Mouse (Mus musculus): ENCODE results near the gene Cd151. TPM values are rescaled to one million over a fixed set of nuclear protein-coding genes. Genes with fewer than 3 reads are reported as not detected.

Cd151 gene
- total RNA-seq (2014; rRNA removed) (46.4 and 52.9 TPM in 2 replicates), polyA plus RNA-seq (2015; fragmentation: Nextera tagmentation; extraction: Ambion mirVana) (13.6 and 15.0 TPM in 2 replicates)

- peak within 1 kb of the TSS; percentile 64 for H3K9ac ChIP-seq (replicated peaks; ENCODE audit: low read length, poor library complexity, severe bottlenecking)
- ATAC-seq (ENCODE audit: low FRiP score), result peak; percentile 45
- WGBS, result 2% methylated on average over 52 of the region's 52 CpGs
- H3K9me3 ChIP-seq (ENCODE audit: low read length), result no peaks in the 10 kb centered on the region
- peak within 1 kb of the TSS; percentile 49 for H3K4me3 ChIP-seq (ENCODE audit: low read depth, low read length)
- H3K27me3 ChIP-seq (ENCODE audit: insufficient read depth, low read length), result peaks cover 33% of the 10 kb centered on the region
- peaks cover 26% of the 10 kb centered on the region for H3K4me1 ChIP-seq (ENCODE audit: insufficient read depth, low read length)
- DNase-seq (ENCODE audit: low spot score), result peak; percentile 65
- peaks cover 18% of the 10 kb centered on the region for H3K36me3 ChIP-seq (ENCODE audit: insufficient read depth, low read length)
- peak within 1 kb of the TSS; percentile 80 for H3K27ac ChIP-seq (ENCODE audit: low read depth, low read length)
- TF ChIP-seq CTCF (IDR thresholded peaks at IDR 0.05), result no peak
- H3K4me2 ChIP-seq (ENCODE audit: low read depth, low read length, poor library complexity, severe bottlenecking), result peak within 1 kb of the TSS; percentile 77
Observed at GRCm38 (mm10) chr7:141467230-141468030, at the start of gene Cd151. Gene Cd151, plus strand, starts transcription at chr7:141467392.

DNA sequence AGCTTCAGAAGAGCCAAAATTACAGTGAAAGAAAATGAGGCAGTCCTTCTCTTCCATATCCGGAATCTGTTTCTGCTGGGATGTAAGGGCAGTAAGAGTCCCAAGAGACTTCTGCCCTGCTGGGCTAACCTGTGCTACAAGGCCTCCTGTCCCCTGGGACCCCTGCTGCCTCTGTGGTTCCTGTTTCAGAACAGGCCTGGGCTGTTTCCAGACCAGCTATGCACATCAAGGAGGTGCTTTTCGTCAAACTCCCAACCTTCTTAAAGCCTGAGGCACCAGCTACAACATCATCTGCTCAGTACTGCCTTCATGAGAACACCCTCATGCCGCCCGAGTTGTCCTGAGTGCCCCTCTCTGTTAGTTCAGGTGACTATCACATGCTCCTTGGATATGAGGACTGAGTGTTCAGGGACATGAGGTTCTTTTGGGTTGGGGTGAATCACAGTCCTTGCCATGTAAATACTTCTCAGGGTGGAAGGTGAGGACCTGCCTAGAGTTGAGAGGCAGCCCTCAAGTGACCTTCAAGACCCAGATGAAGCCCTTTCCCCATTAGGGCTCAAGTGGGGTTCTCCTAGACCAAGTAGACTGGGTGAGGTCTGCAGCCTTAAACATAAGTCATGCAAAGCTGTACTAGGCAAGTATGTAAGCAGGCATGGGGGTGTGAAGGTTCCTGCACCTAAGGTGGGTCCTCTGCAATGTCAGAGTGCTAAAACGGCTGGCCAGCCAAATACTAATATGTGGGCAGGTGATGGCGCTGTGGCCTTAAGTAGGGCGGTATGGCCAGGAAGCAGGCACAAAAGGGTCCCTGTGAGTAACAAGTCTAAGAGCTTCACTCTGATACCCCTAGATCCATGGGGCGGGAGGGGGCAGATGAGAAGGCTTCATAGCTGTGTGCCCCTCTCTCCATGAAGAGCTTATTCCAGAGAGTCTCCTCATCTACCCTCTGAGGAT lies 49.2 kb upstream of the Cd151 start:
- H3K9ac ChIP-seq (replicated peaks; ENCODE audit: low read length, poor library complexity, severe bottlenecking), result no peak overlapping the region
- no peak overlapping the region for H3K27ac ChIP-seq (ENCODE audit: low read depth, low read length)
- 74% methylated on average over 8 of the region's 8 CpGs for WGBS
- no peak for DNase-seq (ENCODE audit: low spot score)
- H3K4me3 ChIP-seq (ENCODE audit: low read depth, low read length), result no peak overlapping the region
- no peaks in the 10 kb centered on the region for H3K4me1 ChIP-seq (ENCODE audit: insufficient read depth, low read length)
- H3K36me3 ChIP-seq (ENCODE audit: insufficient read depth, low read length), result no peaks in the 10 kb centered on the region
- H3K4me2 ChIP-seq (ENCODE audit: low read depth, low read length, poor library complexity, severe bottlenecking), result no peak overlapping the region
- H3K27me3 ChIP-seq (ENCODE audit: insufficient read depth, low read length), result no peaks in the 10 kb centered on the region
- 0 out of 2 replicates have a peak, but pooled peaks have one; percentile 9 for TF ChIP-seq CTCF (IDR thresholded peaks at IDR 0.05)
- no peak for ATAC-seq (ENCODE audit: low FRiP score)
- H3K9me3 ChIP-seq (ENCODE audit: low read length), result no peaks in the 10 kb centered on the region

GRCm38 (mm10) chr7:141418970-141419369 lies 48.2 kb upstream of the Cd151 start:
- DNase-seq (ENCODE audit: low spot score), result no peak
- no peak overlapping the region for H3K27ac ChIP-seq (ENCODE audit: low read depth, low read length)
- no peak for TF ChIP-seq CTCF (IDR thresholded peaks at IDR 0.05)
- H3K4me2 ChIP-seq (ENCODE audit: low read depth, low read length, poor library complexity, severe bottlenecking), result no peak overlapping the region
- no peak overlapping the region for H3K9ac ChIP-seq (replicated peaks; ENCODE audit: low read length, poor library complexity, severe bottlenecking)
- H3K27me3 ChIP-seq (ENCODE audit: insufficient read depth, low read length), result no peaks in the 10 kb centered on the region
- ATAC-seq (ENCODE audit: low FRiP score), result no peak
- H3K4me1 ChIP-seq (ENCODE audit: insufficient read depth, low read length), result no peaks in the 10 kb centered on the region
- no peaks in the 10 kb centered on the region for H3K9me3 ChIP-seq (ENCODE audit: low read length)
- 74% methylated on average over 7 of the region's 7 CpGs for WGBS
- no peaks in the 10 kb centered on the region for H3K36me3 ChIP-seq (ENCODE audit: insufficient read depth, low read length)
- no peak overlapping the region for H3K4me3 ChIP-seq (ENCODE audit: low read depth, low read length)

DNA sequence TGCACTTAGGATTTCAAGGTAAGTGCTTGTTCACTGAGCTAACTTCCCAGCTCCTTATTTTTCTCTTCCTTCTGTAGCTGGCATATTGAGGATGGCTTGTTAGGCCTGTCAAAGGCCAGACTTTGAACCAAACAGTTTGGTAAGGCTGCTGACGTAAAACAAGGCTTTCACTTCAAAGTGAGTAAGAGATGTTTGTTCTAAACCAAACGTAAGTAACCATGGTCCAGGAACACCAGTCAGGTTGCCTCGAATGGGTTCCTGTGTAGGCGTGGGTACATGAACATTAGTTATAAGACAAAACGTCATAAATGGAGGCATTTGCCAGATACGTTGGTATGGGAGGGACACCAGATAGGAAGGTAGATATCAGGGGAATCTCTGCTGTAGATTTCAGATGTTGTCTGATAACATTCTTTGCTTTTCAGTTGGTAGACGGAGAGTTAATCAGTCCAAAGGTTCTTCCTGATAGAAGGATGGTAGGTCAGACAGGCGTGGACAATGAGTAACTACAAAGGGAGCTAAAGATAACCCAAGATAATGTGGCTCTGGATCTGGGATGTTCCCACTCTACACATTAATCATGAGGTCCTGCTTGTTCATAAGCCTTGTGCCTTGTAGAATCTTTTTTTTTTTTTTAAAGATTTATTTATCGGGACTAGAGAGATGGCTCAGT lies 47.0 kb upstream of the Cd151 start:
- Histone ChIP-seq H3K27me3 (ENCODE audit: insufficient read depth, low read length) (no peaks in the 10 kb centered on the region), H3K9ac (replicated peaks; ENCODE audit: low read length, poor library complexity, severe bottlenecking) (no peak overlapping the region), H3K36me3 (ENCODE audit: insufficient read depth, low read length) (no peaks in the 10 kb centered on the region), H3K27ac (ENCODE audit: low read depth, low read length) (no peak overlapping the region), H3K4me2 (ENCODE audit: low read depth, low read length, poor library complexity, severe bottlenecking) (no peak overlapping the region), H3K4me1 (ENCODE audit: insufficient read depth, low read length) (no peaks in the 10 kb centered on the region), H3K9me3 (ENCODE audit: low read length) (no peaks in the 10 kb centered on the region), H3K4me3 (ENCODE audit: low read depth, low read length) (no peak overlapping the region)
- ATAC-seq (ENCODE audit: low FRiP score) (no peak), DNase-seq (ENCODE audit: low spot score) (no peak)
- no peak for TF ChIP-seq CTCF (IDR thresholded peaks at IDR 0.05)
- WGBS, result 84% methylated on average over 9 of the region's 9 CpGs

- TF ChIP-seq CTCF (IDR thresholded peaks at IDR 0.05), result no peak
- H3K9ac ChIP-seq (replicated peaks; ENCODE audit: low read length, poor library complexity, severe bottlenecking), result no peak overlapping the region
- no peaks in the 10 kb centered on the region for H3K27me3 ChIP-seq (ENCODE audit: insufficient read depth, low read length)
- WGBS, result 75% methylated on average over 4 of the region's 4 CpGs
- DNase-seq (ENCODE audit: low spot score) (no peak), ATAC-seq (ENCODE audit: low FRiP score) (no peak)
- H3K4me3 ChIP-seq (ENCODE audit: low read depth, low read length), result no peak overlapping the region
- no peak overlapping the region for H3K4me2 ChIP-seq (ENCODE audit: low read depth, low read length, poor library complexity, severe bottlenecking)
- no peaks in the 10 kb centered on the region for H3K9me3 ChIP-seq (ENCODE audit: low read length)
- peaks cover 14% of the 10 kb centered on the region for H3K36me3 ChIP-seq (ENCODE audit: insufficient read depth, low read length)
- peaks cover 7% of the 10 kb centered on the region for H3K4me1 ChIP-seq (ENCODE audit: insufficient read depth, low read length)
- H3K27ac ChIP-seq (ENCODE audit: low read depth, low read length), result no peak overlapping the region
Observed at GRCm38 (mm10) chr7:141423811-141424210, 43.4 kb upstream of the Cd151 start.
